Mouse (Mus musculus): ENCODE results near the gene Trim63.

- TF ChIP-seq CTCF (IDR thresholded peaks at IDR 0.05; ENCODE audit: low read depth, low read length) (peak; percentile 95), POLR2A (IDR thresholded peaks at IDR 0.05; ENCODE audit: extremely low read depth, insufficient read depth, low read length) (no peak)
Measured at GRCm38 (mm10) chr4:134292067-134292466, 22.9 kb upstream of the Trim63 start.
